Mouse (Mus musculus): ENCODE measurements around the gene Wnt4.

The Wnt4 gene

DNA sequence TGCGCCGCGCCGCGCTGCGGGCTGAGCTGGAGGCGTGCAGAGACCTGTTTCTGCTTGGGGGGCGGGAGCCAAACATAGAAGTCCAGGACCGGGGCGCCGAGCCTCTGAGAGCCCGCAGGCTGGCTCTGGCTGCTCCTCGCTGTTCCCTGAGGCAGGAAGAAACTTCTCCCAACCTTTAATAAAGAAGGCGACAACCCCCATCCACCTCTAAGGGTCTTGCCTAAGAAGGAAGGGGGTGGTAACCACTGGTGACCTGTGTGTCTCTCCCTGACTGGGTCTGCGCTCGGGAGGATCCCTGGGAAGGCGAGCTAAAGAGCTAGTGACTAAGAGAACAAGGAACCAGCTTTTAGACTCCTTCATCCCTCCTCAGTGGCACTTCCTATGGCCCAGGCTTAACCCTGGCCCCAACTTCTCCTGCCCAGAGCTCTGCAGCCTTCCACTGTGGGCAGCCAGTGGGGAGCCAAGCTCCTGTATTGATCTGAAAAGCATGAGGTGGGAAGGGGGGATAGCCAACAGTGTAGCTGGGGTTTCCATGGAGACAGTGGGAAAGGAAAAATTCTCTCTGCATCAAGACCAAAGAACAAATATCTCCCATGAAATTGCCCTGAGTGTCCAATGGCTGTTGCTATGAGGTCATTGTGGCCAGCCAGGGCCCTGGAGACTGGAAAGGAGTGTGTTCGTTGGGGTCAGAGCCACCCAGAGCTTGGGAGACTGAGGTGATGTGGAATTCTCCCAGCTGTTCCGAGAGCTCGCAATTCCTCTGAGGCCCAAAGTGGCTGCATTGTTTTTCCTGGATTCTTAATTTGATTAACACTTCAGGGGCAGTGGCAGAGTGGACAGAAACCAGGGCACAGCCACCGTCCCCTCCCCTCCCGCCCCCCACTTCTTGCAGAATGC, 1.1 kb downstream of the Wnt4 start:
- DNase-seq (ENCODE audit: low read depth in 2 of 2, low spot score in 2 of 2), result no peak

DNA sequence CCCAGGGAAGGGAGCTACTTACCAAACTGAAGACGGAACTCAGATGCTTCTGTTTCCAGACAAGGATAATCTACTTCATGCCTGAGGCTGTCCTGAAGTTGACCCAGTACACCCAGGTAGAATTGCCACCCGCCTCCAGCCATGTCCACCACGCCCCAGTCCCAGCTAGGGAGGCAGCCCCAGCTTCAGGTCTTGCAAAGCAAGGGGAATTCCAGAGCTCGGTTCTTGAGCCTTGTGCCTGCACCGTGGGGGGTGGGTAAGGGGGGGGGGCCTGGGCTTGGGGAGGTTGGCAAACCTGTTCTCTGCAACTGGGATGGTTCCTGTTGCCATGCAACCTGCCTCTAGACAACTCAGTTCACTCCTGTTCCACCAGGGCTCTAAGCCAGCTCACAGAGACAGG, 2.1 kb downstream of the Wnt4 start:
- no peak for DNase-seq (ENCODE audit: low read depth in 2 of 2, low spot score in 2 of 2)

DNA sequence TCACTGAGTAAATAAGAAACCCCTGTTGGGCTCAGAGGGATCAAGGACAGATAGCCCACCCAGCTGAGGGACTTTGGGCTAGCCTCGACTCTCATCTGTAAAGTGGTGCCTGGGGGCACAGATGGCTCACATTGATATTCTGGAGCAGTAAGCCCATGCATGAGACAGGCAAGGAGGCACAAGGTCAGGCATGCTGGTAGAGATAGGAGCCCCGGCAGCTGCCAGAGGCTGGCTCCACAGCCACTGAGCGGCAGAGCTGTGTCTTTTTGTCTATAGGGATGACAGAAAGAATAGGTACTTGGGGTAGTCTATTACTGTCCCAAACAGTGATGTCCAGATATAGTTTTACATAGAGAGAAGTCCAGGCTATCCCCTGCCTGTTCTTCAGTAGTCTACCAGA, 4.0 kb downstream of the Wnt4 start:
- no peak for DNase-seq (ENCODE audit: low read depth in 2 of 2, low spot score in 2 of 2)

DNA sequence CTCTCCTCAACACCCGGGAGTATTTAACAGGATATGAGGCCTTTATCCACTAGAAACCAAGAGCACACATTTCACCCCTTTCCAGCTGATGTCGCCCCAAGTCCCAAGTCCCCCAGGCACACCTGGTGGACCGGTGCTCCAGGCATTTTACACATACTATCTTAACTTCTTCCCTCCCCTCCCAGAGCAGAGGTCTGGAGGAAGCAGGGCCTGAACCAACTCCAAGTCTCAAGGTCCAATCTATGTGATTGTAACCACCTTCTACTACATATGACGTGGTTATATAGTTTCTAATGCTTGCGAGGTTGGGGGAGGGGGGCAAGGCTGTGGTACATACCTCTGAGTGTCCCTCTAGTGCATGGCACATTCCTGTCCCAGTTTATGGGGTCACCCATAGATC, 4.8 kb downstream of the Wnt4 start:
- DNase-seq (ENCODE audit: low read depth in 2 of 2, low spot score in 2 of 2), result no peak

DNA sequence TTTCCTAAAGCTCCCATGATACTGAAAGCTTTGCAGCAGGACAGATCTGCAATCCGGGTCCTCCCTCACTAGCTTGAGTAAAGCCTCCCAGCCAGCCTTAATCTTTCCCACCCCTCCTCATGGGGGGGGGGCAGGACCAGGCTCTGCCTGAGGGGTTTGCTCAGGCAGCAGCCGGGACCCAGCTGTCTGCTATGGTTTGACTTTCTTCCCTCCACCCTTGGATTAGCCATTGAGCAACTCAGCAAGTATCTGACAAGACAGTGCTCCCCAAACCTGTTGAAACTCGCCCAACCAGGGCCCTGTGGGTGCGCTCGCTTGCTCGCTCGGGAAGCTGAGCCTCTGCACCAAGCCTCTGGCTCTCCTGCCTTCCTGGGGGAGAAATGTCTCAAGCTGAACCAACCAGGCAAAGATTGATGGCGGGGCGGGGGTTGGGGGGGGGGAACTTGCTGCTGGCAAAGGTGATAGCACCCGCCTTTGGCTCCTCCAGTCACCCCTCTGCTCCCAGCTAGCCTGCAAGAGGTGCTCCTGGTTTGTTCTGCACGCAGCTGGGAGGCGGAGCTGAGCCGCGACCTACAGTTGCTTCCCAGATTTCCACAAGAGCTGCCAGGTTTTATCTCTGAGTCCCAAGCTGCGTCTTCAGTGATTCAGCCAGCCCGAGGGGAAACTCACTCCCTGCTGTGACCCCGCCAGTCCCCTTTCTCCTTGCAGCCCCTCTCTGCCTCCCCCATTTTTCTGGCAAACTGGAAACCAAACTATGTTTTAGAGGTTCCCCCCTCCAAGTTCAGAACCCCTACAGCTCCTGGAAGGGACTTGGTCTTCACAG, 5.5 kb downstream of the Wnt4 start:
- DNase-seq (ENCODE audit: low read depth in 2 of 2, low spot score in 2 of 2), result no peak

DNA sequence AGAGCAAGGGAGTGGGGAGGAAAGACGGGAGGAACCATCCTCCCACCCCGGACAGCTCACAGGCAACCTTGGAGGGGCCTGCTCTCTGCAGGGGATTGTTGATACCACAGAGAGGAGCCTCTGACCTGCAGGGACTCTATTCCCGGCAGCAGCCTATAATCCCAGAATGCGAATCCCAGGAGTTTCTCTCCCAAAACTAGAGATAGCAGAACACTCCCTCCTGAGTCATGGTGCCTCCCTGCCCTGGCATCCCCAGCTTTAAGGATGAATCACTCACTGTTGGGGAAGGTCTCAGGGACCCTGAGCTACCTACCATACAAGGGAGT, 6.1 kb downstream of the Wnt4 start:
- DNase-seq (ENCODE audit: low read depth in 2 of 2, low spot score in 2 of 2), result no peak

DNA sequence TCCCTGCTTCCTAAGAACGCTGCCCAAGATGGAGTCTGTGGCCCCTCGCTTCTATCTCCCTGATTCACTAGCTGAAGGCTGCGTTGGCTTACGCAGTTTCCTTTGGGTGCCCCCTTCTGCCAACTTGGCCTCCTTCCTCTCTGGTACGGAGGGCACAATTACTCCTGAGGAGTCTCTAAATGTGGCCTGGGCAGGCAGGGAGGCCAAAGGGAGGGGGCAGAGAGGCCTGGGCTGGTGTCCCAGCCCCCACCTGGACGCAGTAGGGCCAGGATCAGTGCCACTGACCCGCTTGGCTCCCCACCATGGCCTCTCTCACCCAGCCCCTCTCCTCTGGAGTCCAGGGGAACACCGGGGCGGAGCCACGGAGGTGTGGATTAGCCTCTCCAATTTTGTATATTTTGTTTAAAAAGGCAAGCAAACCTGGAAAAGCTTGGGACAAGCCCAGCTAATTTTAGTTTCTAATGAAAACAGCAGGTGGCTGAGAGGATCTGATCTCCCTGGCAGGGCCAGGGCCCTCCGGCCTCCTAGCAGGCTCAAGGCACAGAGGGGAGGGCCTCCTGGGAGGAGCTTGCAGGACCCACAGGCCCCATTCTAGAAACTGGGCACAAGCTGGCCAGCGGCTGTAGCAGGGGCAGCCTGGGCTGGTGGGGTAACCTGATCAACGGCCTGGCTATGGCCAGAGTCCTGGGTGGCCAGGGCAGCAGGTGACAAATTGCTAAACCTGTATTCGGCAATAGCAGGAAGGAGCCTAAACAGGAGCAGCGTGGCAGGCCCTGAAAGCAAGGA, 8.8 kb downstream of the Wnt4 start:
- no peak for DNase-seq (ENCODE audit: low read depth in 2 of 2, low spot score in 2 of 2)

DNA sequence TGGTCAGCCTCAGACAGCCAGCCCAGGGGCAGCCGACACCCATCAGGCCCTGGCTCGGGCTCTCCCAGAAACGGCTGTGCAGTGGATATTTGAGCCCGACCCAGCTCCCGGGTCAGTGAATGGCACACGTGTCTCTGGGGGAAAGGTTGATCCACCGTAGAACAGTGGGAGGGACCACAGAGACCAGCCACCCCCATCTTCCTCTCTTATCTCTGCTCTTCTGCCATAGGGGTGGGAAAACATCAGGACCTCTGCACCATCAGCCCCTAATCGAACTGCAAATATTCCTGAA, 9.3 kb downstream of the Wnt4 start:
- no peak for DNase-seq (ENCODE audit: low read depth in 2 of 2, low spot score in 2 of 2)

DNA sequence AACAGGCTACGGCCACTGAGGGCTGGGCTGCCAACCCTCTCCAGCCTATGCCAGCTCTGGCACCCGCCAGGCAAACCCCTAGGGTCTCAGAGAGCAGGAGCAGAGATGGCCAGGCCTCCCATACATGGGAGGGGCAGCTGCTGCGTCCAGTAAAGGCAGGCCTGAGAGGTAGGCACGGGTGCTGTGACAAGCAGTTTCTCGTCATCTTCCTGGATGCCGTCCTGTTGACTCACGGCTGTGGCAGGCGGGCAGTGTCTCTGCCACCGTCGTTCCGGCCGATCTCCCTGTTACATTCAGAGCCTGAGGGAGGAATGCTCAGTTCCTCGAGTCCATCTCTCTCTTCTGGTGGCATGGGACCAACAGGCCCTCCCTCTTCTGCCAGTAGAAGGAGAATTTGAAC, 9.9 kb downstream of the Wnt4 start:
- DNase-seq (ENCODE audit: low read depth in 2 of 2, low spot score in 2 of 2), result no peak

DNA sequence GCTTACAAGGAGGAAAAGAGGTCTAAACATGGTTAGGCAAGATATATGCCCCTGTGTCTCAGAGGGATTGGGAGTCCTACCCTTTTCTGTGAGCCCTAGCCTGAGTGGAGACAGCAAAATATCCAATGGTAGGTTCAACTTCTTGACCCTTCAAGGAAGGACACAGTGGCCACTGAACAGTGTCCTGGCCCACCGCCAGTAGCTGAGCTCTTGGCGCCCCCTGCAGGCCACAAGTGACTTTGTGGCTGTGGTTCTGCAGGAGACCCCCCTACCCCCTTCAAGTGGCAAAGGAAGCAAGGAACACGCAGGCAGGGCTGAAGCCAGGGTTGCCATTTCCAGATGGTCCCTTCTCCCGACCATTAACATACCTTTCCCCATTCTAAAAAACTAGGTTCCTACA, 10.5 kb downstream of the Wnt4 start:
- DNase-seq (ENCODE audit: low read depth in 2 of 2, low spot score in 2 of 2), result no peak

DNA sequence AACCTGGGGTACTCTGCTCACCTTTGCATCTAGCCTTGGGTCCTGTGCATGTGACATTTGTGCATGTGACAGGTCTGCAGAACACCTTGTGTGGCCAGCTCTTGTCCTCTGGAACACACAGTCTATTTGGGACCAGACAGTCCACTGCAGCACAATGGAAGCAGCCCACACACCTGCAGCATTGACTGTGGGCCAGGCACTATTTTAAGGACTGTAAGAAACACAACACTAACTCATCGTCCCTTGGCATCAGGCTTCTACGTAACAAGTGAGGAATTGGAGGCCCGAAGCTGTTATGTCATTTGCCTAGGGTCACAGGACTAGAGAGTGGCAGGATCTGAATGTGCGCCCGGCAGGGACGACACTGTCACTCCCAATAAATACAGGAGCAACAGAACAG, 12.4 kb downstream of the Wnt4 start:
- DNase-seq (ENCODE audit: low read depth in 2 of 2, low spot score in 2 of 2), result no peak

DNA sequence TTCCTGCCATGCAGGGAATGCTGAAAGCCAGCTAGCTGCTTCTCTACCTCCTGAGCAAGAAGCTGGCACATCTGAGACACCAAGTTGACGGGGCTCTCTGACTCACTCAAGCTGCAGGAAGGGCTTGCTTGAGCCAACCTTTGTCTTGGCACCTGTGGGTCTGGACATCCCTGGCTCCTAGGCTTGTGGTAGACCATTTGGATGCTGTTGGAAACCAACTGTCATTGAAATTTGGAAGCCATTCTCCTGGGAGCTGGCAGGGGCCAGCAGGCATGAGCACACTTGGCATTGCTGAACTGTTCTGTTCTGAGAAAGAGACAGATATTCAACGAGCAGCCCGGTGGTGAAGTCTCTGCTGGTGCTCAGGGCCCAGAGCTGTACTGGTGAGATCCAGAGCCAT, 13.0 kb downstream of the Wnt4 start:
- DNase-seq (ENCODE audit: low read depth in 2 of 2, low spot score in 2 of 2), result no peak

DNA sequence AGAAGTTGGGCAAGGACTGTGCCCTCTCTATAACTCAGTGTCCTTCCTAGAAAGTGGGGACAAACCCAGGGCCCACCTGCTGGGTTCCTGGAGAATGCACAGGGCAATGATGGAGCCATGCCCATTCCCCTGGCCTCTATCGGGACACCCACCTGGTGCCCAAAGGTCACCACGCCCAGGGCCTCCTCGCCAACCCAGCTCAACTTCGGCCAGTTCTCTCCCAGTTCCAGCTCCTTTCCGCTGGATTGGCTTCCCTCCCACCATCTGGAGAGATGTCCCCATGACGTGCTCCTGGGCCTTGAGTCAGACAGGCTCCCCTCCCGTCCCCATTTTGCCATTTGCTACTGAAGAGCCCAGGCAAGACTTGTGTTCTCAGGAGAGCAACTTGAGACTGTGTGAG, 15.3 kb downstream of the Wnt4 start:
- DNase-seq (ENCODE audit: low read depth in 2 of 2, low spot score in 2 of 2), result no peak

DNA sequence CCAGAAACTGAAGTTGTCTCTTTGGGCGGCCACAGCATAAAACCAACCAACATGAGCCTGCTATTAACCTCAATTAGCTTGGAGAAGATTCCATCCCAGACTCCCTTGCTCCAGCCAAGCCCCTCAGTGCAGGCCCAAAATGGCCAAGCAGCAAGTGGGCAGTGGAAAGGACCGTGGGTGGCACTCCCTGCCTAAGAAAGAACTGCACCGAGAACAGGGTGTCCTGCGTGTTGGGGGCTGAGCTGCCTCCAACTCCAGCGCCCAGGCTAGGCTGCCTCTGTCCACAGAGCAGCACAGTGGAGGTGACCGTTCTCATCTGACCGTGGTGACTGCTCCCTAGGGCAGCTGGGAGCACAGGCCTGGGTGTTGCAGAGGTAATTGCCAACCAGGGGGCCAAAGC, 16.7 kb downstream of the Wnt4 start:
- no peak for DNase-seq (ENCODE audit: low read depth in 2 of 2, low spot score in 2 of 2)

DNA sequence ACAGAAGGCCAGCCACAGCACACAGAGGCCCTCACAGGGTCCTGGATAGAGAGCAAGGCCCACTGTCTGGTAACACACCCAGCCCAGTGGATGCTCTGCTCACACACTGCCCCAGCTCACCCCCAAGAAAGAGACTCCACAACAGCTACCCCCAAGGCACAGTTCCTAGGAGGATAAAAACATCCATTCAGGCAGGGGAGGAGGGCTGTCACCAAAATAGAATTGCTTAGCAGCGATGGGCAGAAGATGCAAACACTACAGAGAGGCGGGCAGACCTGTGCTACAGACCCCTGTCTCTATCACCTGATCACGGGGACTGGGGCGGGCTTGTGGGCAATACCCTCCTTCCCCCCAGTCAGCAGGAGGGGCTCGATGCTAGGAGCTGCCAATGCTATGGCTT, 17.2 kb downstream of the Wnt4 start:
- no peak for DNase-seq (ENCODE audit: low read depth in 2 of 2, low spot score in 2 of 2)

DNA sequence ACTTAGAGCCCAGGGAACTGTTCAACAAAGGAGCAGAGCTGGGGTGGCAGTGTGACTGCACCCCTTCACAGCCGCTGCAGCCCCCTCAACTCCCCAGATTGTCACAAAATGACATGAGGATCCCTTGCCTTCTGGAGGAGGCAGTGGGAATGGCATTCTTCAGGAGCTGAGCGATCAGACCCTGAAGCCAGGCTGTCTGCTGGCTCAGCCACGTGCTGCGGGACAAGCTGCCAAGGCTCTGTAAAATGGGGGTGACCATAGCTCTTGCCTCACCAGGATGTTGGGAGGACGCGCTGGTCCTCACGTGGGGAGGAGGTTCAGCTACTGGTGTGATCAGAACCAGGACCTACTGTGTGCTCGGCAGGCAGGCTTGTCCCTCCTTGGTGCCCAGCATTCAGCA, 17.7 kb downstream of the Wnt4 start:
- DNase-seq (ENCODE audit: low read depth in 2 of 2, low spot score in 2 of 2), result no peak

DNA sequence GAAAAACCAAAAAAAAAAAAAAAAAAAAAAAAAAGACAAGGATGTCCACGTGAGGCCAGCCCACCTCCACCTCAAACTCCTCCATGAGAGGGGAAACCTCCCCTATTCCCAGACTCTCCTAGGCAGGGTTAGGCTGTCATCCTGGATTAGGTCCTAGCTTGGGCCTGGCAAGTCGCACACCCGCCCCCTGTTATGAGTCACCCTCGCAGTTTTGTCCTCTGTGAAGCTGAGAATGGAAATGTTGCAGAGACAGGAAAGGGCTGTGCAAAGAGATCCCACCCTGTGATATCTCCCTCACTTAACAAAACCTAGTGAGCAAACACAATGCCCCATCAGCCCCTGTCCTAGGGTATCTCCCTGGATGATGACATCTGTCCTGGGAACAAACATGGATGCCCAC, 20.3 kb downstream of the Wnt4 start:
- DNase-seq (ENCODE audit: low read depth in 2 of 2, low spot score in 2 of 2), result no peak

DNA sequence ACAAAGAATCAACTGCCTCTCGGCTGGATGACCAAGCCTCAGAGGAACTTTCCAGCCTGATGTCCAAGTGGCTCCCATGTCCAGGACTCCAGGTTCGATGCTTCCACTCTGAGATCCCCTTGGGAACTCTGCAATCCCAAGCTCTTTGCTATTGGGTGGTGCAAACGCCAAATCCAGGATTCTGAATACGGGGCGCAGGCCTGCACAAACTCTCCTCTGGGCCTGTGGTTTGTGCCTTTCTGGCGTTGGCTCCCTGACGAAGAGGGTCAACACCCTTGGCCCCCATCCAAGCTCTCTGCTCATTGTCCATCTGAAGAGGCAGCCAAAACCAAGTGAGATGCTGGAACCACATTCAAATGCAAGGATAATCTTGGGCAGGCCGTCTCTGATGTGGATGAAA, 21.1 kb downstream of the Wnt4 start:
- no peak for DNase-seq (ENCODE audit: low read depth in 2 of 2, low spot score in 2 of 2)

DNA sequence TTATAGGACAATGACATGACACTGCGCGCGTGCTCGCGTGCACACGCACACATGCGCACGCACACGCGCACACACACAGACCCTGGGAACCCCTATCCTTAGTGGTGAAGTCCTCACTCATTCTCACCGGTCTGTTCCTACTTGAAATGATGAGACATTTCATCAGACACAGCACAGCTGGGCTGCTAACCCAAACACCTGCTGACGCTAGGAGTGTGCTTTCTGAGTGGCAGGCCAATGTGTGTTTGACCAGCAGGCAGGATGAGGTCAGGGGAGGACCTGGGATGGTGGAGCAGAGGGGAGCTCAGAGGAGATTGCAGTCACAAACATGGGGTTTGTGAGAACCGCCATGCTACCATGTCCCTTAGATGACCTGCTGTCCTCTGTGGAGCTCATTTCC, 22.9 kb downstream of the Wnt4 start:
- no peak for DNase-seq (ENCODE audit: low read depth in 2 of 2, low spot score in 2 of 2)

DNA sequence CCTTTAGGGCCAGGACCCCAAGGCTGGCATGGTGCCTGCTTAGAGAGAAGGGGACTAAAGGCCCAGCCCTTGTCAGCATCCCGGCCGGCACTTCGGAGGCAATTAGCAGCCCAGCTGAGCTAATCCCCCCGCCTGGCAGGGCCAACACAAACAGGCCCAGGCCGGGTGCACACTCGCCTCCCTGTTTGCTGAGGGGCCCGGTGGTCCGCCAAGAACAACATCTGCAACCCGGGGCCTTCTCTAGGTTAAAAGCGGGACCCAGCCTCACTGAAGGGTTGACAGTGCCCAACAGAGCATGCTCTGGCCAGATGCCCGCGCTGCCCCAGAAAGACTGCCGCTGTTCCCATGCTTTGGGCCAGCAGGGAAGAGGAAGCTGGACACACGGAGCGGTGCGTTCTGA, 24.3 kb downstream of the Wnt4 start:
- no peak for DNase-seq (ENCODE audit: low read depth in 2 of 2, low spot score in 2 of 2)

DNA sequence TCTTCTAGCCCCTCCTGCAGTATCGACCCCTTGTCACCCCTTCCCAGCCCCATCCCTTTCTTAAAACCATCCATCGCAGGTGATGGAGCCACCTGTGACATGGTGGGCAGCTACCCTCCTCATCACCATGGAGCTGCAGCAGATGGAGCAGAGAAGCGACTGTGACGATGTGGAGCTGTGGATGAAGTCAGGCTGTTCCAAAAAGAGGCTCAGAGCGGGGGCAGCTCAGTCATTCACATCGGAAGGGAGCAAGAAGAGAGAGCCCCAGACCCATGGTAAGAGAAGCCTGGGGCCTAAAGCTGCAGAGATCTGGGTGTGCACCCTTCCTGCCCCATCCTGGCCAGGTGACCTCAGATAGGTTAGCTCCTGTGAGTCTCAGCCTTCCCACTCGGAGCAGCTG, 26.8 kb downstream of the Wnt4 start:
- DNase-seq (ENCODE audit: low read depth in 2 of 2, low spot score in 2 of 2), result no peak

DNA sequence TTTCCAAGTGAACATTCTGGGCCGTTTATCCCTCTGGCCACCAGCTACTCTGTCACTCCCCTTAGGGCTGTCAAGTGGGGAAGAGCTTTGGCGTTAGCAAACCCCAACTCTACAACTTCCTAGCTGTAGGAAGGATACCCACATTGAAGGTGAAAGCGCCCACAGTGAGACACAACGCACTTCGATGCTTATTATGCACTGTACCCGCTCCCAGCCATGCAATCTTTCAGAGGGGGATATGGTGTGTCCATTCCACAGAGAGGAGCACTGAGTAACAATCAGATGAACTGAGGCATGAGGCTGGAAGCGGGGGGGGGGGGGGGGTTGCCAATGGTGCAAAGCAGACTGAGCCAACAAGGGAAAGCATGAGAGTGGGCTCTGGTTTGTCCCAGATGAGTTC, 27.8 kb downstream of the Wnt4 start:
- no peak for DNase-seq (ENCODE audit: low read depth in 2 of 2, low spot score in 2 of 2)
